Mouse (Mus musculus) frontal cortex, postnatal 25 days (tissue): ENCODE measurements around the gene Clcn3.
"Not testable (repeated sequence)": the region's sequence is repeated elsewhere in the genome, so short reads cannot be mapped to it uniquely, and the experiment has no call there.

Experiments
- DNase-seq, 2 experiments: peaks; one replicate each; pipeline ENCODE4 v3.0.0; 2022; ENCODE audit warnings: low spot score in 2 of 2

The Clcn3 gene

DNA sequence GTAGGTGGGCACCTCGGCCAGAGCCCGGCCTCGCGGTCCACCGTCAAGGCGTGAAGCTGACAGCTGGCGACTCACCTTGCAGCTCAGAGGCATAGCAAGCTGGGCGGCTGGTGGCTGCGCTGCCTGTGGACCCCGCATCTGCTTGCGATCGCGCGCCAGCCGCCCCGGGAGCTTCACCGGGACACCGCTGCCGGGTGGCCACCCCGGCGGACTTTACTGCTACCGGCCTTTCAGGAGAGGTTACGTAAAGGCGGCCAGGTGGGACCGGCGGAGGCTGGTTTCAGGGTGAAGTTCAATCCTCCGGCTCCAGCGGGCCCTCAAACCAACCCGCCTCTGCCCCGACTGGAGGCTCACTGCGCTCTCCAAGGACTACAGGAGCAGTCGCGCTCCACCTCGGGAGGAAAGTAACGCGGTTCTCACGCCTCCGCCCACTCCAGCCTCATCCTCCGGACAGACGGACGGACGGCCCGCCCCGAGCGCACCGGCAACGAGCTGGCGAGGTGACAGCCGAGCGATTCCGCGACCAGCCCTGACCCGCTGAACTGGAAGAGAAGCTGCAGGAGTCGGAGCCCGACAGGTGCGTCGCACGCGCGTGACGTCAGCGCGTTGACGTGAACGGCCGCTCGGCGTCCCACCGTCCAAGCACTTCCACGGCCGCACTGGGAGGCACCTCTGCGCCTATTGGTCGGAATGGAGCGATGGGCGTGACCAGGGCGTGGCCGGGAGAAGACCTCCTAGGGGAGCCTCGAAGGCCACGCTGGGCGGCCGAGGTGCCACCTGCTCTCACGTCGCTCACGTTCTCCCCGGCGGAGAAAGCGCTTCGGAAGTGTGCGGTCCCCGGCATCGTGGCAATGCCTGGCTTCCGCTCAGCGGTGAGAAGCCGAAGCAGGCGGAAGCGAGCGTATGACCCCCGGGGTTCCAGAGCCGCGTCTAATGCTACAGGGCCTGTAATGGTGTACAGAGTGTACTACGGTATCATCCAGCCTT lies at the start of gene Clcn3:
Gene Clcn3 (minus strand): TSS at position 600 of the 987 bp plus-strand sequence.
- peak; percentile 92 to 95 for DNase-seq

DNA sequence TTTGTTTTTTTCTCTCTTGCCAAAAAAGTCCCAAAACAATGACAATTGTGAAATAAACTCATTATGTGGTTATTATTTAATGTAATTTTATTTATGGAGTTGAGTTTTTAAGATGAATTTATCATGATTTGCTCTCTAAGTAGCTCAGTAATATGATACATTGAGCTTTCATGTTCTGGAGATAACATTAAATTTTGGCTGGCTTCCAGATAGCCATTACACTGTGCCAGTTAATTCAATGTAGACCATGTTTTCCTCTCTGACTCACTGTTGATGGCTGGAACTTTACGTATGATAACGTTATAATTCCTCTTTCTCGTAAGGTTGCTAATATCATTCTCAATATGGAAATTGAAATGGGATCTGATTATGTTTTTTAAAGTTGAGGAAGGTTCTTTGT lies 13.4 kb upstream of the Clcn3 start:
- no peak for DNase-seq

DNA sequence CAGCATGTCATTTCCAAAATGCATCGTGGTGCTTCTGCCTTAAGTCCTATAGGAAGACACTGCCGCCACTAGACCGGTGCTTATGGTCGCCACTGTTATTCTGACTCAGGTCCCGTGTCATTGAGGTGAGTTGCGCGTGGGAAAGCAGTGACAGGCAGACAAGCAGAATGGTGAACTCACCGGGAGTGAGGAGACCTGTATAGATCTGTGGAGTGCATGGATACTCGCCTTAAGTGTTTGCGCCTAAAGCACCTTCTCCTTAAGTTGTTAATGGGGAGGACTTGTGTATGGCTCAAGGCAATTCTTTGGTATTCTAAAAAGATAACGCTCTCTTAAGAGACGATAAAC lies 10.5 kb upstream of the Clcn3 start:
- no peak for DNase-seq

DNA sequence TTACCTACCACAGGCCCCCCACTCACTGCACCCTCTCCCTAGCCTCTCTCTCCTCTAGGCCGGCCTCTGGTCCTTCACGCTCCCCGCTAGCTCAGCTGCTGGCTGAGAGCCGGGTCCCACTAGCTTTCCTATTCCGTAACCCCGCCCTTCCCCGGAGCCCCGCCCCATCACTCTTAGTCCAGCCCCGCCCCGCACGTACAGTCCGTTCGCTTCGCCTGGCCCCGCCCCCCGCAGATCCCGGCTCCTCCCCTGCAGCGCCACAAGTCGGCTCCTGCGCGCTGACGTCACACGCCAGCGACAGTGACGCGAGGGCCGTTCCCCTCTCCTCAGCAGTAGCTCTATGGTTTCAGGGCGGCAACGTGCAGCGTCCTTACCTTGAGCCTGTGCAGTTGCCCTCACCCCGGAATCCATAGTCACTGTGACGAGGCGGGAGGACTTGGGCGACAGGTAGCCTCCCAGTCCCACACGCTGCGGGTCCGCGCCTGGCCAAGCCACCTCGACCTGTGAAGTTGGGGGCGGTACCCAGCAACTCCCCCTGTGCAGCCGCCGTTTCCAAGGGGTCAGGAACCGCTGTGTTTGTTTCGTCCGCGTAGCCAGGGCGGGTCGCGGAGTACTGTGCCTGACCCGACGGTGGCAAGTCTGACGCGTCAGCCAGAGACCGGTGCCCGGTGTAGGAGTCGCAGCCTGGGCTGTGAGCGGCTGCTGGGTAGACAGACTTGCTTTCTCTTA lies 10.0 kb upstream of the Clcn3 start, which contains the start of gene Nek1:
Gene Nek1 (plus strand): TSS at position 286 of the 729 bp plus-strand sequence.
- peak; percentile 88 to 95 for DNase-seq

DNA sequence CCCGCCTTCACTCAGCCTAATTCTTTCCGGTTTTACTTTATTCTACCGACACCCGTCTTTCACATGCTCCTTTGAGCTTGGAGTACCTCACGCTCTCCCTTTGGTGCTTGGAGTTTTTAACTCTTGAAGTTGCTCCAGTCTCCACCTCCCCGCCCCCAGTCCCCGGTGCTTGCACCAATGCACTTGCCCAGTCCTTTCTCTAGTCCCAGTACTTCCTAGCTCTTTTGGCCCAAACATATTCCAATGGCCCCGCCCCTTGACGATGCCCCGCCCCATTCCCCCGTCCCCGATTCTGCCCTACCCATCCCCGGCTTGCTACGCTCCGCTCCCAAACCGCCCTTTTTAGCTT lies 9.4 kb upstream of the Clcn3 start:
- DNase-seq, result no peak

DNA sequence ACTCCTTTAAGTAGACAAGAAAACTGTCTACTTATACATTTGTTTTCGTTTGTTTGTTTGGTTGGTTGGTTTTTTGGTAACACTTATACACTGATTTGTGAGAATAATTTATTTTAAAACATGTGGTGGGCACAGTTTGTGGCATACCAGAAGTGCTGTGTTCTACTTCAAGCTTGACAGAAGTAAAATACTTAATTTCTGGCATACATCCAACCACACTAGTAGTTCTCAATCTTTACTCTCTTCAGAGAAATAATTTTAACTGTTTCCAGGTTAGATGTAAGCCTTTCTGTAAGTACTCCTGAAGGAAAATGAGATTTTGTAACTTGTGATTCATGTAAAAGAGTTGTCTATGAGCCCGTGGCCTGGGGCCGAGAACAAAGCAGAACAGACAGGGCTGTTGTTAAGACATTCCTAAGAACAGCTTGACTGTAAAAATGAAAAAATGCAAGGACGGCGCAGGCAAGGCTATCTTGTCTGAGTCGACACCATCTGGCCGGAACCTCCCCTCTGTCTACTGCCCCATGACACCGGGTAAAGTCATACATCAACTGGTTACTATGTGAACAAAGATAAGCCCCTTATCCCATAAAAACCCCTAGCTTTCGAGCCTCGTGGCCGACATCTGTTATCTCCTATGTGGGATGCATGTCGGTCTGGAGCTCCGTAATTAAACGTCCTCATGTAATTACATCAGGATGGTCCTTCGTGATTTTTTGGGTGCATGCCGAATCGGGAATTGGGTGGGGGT lies 1.3 kb upstream of the Clcn3 start:
- not testable (repeated sequence) for DNase-seq

DNA sequence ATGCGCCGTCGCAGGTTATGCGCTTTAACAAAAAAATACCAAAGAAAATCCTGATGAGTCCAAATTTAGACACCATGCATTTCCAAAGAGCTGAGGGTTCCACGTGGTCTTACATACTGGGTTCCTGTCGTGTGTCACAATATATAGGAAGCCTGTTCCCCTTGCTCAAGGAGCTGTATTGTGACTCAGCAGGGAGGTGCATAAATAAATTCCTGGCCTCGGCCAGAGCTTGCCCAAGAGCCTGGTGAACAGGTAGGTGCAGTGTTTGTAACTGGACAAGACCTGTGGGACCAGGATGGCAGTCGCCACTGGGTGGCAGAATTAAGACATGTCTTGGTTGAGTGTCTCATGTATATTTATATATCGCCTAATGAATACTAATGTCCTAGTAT lies 584 bp upstream of the Clcn3 start:
- DNase-seq, result peak; percentile 28 to 29

DNA sequence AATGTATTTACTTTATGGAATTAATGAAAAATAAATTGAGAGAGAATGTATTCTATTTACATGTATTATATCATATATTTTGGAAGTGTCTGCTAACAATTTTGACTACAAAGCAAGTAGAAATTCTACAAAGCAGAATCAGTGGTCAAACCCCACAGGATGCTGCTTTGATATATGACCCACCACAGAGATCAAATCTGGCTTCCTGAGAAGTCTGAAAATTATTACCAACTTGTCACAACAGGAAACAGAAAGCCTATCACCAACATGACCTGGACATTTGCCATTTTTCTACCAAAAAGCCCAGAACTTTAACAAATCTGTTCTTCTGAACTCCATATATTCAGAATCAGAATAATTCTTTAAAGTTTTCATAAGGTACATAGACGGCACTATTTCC lies 1.7 kb downstream of the Clcn3 start:
- DNase-seq, result no peak

DNA sequence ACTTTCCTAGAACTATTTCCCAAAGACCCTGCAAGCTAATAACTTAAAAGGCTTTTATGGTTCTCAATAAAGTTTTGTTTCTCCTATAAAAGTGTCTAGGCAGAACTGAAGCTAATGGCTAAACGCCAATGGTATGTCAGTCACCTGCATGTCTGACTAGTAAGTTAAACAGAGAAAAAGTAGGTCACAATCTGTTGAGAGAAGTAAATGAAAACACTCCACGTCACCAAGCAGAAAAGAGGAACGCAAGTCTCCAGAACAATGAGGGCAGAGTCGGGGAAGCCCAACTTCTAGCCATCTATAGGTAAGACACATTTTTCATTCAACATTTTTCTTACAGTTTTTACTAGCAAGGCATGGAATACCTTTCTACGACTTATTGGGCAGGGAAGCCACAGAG lies 4.6 kb downstream of the Clcn3 start:
- DNase-seq, result no peak

DNA sequence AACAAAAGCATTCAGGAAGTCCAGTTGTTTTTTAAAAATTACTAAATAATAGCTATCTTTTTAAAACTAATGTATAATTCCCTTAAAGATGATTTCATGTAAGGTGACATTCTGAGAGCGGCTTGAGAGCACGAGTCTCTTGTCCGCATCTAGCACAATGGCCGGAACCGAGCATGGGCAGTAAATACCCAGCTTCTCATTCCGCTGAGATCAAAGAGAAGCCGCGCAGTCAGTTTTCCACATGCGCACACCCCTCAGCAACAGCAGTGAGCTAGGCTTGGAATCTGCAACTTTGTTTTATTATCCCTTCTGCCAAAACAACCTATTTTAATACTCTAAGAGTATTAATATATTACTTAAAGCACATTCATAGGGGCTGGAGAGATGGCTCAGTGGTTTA lies 6.3 kb downstream of the Clcn3 start:
- no peak for DNase-seq

DNA sequence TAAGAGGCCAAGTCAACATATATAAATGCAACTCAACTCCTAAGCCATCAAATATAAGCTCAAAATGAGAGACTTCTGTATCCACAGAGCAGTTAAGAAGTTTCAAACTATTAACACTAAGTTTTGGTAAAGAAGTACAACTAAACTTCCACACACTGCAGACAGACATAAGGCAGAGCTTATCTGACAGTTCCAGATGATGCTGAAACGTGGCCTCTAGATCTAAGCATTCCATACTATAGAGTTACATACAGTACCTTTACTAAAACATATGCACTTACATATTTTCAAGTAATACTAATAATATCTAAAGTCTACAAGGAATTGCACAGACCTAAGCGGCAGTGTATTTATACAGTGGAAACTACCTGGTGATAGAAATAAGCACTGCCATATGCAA lies 8.3 kb downstream of the Clcn3 start:
- no peak for DNase-seq

DNA sequence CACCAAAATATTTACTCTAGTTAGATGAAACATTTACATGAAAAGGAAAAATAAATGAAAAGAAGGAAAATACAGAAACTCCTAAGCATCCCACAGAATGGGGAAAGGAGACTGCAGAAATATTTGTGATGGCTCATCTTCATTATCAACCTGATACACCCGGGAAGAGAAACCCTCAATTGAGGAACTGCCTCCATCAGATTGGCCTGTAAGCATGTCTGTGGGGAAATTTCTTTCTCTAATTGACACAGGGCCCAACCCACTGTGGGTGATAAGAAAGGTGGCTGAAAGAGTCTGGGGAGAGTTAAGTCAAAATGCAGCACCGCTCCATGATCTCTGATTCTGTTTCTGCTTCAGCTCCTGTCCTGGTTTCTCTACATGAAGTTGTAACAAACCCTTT lies 9.7 kb downstream of the Clcn3 start:
- no peak for DNase-seq

DNA sequence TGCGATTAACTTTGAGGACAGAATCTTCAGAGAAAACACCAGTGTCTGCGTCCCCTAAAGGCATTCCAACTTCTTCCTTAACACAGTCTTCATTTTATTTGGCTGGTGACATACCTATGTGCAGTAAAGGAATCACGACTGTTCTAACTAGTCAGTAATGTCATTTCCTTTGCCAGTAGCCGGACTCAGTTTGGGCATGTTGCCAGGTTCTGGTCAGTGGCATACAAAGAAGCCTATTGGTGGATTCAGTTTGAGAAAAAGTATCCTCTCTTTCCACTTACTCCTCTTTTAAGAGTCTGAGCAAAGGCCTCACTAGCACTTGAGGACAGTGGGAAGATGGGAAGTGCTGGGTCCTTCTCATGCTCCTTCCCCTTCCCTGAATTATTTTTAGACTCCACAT lies 11.3 kb downstream of the Clcn3 start:
- no peak for DNase-seq

DNA sequence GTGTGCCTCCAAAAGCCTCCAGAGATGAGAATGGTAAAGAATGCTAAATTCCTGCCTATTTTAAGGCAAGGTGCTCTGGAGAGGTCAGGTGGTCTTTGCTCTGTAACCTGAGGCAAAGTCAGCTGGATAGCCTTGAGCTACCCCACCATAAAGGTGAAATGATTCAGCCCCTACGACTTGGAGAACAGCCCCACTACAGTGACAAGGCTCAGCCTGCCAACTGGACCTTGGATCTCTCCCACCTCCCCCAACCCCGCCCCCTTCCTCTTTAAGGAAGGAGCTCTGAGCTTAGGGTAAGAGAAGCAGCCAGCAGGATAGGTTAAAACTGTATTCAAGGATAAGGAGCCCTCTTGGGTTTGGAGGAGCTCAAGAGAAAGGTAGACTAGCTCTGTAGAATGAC lies 14.0 kb downstream of the Clcn3 start:
- no peak for DNase-seq

DNA sequence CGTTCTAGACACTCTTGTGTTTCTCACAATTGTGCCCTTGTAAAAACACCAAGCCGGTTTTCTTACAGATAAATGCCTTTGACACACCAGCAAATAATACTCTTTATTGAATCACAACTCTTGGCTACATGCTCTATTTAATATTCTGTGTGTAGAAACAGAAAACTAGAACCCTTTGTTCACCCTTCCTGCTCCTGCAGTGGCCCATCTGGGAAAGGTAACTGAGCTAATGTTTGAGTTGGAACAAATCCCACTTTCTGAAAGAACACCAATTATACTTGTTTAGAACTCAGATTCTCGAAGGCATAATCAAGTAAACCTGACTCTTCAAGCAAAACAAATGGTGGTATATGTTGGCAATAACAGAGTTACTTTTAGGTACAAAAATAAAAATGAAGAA lies 17.4 kb downstream of the Clcn3 start:
- DNase-seq, result no peak

DNA sequence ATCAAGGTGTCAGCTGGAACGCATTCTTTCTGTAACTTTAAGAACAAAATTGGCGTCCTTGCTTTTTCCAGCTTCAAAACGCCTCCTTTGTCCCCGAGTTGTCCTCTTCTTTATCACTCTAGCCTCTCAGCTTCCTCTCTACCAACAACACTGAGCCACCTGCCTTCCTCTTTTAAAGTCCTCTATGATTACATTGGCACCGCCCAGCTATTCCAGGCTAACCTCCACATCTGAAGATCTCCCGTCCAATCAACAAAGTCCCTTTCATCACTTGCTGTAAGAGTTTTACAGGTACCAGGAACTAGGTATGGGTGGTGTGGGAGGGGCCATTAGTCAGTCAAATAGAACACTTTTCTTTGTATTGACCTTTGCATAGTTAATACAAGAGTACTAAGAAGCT lies 17.8 kb downstream of the Clcn3 start:
- no peak for DNase-seq

DNA sequence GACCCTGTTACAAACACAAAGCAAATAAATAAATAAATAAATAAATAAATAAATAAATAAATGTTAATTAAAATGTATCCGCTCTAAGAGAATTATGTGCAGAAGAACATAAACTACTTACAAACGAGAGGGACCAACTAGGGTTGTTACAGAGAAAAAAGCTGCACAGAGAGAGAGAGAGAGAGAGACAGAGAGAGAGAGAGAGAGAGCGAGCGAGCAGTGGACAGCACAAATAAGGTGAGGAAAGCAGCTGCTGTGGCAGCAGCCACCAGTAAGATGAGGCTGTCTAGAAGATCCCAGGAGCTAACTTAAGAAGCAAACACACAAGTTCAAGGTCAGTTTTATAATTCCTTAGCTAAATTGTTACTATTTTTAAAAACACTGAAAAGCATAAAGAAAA lies 18.6 kb downstream of the Clcn3 start:
- DNase-seq, result no peak

DNA sequence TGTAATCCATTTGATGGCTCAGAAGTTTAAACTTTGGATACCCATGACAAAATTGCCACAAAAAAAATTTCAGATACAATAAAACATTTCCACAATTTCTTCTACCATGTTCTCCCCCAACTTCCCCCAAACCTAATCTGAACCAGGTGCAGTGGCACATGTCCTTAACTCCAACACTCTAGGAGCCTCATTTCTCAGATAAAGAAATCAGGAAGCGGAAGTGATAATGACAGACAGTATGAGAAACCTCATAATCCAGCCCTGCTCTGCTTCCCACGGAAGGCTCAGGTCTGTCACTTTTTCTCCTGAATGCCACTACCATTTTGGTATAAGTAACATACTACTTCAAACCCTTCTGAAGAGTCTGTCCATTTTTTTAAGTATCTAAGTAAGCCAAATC lies 19.2 kb downstream of the Clcn3 start:
- no peak for DNase-seq

DNA sequence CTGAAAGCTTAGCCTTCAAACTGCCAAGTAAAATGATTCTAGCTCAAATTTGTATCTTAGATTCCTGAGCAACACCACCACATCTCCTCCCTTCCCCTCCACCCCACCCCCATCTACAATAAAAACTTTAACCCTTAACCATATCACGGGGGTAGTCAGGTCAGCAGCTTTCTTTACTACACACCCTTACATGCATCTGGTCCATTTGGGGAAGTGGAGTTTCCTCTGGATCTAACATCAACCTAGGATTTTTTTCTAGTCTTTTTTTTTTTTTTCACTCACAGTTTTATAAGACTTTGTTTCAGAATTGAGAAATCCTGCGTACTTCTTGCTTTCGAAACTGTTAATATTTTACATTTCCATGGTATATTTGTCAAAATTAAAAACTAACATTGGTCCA lies 20.3 kb downstream of the Clcn3 start:
- no peak for DNase-seq

DNA sequence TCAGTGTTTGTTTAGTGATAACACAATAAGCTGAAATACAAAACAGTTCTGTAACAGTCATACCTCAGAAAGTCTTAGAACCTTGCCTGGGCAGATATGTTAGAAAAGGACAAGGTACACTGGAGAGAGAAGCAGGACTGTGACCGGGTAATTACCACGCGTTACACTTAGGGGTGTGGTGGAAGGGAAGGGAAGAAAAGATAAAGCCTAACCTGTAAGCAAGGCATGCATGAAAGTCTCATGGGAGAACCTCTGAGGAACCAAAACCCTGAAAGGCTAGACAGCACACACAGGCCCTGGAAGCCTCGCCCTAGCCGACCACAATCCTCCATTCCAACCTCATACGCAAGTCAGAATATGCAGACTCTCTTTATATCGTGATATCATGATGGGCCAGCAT lies 26.3 kb downstream of the Clcn3 start:
- DNase-seq, result no peak

DNA sequence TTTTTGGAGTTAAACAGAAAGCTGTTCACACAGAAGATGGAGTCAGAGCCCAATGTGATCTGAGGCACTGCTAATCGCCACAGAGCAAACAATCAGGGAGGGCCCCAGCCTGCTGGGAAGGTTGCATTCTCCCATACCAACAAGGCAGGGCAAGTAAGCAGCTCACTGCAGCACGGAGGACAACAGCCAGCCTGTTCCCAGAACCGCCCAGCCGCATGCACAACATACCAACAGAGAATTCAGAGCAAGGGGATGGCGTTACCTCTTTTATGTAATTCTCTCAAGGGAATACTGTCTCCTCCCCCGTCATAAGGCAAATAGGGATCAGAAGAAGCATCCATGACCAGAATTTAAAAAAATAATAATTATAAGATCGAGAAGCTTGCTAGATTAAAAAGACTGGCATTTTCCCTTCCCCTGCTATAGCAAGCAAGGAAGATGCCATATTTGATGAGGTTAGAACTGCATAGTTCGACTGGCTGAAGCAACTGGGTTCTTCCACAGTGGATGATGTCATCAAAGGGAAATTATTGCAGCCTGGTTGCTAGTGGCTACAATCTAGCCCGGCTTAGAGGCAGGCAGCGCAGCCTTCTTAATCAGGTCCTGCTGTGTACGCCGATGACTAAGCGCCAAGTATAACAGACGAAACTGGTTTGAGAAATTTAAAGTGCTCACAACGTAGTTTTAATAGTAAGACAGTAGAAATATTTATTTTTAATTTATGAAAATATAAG lies 28.7 kb downstream of the Clcn3 start:
- DNase-seq, result peak; percentile 56 to 58

DNA sequence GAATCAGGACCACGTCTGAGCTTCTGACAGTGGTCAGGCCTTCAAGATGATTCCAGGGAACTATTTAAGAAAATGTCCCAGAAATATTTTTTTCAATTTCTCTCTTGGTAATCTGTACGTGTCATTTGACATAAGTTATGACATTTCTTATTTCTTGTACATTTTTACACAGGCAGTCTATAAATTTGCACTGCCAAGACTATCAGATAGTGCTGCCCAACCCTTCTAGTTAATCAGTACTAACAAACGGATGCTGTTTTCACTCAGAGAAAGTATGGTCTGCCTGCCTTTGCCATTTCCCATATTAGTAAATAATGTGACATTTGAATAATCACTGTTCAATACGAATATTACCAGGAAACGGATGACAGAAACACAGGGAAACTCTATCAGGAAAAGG lies 30.3 kb downstream of the Clcn3 start:
- DNase-seq, result no peak
